Mouse (Mus musculus): ENCODE data around the gene Zfp143. TPM values are rescaled to one million over a fixed set of nuclear protein-coding genes. Genes with fewer than 3 reads are reported as not detected.
"Not testable (repeated sequence)": the region's sequence is repeated elsewhere in the genome, so short reads cannot be mapped to it uniquely, and the experiment has no call there.

Zfp143 gene
- polyA plus RNA-seq, 1 experiment = 4.5 TPM

DNA sequence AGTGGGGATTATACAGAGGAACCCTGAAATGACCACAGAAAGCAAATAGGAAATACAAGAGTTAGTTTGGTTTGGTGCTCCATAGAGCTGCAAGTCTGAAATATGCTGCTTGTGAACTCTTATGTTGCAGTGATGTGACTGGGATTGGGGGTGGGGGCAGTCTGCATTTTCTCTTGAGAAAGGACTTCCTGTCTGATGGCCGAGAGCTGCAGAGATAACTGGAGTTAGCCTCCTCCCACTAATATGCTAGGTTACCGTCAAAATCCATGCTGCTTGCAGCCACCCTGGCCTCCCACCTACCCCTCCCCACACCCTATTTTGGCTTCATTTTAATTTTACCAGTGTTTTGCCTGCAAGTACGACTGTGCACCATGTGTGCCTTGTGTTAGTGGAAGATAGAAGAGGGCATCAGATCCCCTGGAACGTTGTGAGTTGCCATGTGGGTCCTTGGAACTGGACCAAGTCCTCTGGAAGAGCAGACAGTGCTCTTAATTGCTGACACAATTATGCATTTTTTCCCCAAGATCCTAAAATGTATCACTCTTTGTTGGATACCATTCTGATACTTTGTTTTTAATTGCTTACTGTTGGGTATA is 49.1 kb downstream of the Zfp143 start:
- H3K4me3 ChIP-seq (ENCODE audit: insufficient read depth, low read depth, low read length) = no peak overlapping the region
- H3K27ac ChIP-seq (replicated peaks; ENCODE audit: low read depth, low read length) = no peak overlapping the region
- peaks cover 4% of the 10 kb centered on the region for H3K4me1 ChIP-seq (ENCODE audit: control insufficient read depth, insufficient read depth, insufficient read length, low read length)

DNA sequence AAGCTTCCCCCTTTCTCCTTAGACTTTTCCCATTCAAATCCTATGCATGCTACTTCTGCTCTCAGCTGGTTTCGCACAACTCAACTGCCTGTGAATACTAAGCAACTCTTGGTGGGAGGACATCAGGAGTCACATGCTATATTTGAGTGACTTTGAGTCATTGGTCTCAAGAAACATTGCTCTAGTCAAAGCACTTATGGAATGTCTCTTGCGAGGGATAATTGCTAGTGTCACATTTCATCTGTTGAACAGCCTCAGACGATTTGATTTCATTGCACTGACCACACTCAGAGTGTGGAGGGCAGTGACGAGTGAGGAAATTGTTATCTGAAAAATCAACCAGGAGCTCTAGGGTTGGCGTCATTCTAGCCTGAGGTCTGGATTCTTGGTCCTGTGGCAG is 53.7 kb downstream of the Zfp143 start:
- no peak overlapping the region for H3K4me3 ChIP-seq (ENCODE audit: insufficient read depth, low read depth, low read length)
- no peak overlapping the region for H3K27ac ChIP-seq (replicated peaks; ENCODE audit: low read depth, low read length)
- H3K4me1 ChIP-seq (ENCODE audit: control insufficient read depth, insufficient read depth, insufficient read length, low read length) = peaks cover 10% of the 10 kb centered on the region; the same call in 1 of the 2 replicates

DNA sequence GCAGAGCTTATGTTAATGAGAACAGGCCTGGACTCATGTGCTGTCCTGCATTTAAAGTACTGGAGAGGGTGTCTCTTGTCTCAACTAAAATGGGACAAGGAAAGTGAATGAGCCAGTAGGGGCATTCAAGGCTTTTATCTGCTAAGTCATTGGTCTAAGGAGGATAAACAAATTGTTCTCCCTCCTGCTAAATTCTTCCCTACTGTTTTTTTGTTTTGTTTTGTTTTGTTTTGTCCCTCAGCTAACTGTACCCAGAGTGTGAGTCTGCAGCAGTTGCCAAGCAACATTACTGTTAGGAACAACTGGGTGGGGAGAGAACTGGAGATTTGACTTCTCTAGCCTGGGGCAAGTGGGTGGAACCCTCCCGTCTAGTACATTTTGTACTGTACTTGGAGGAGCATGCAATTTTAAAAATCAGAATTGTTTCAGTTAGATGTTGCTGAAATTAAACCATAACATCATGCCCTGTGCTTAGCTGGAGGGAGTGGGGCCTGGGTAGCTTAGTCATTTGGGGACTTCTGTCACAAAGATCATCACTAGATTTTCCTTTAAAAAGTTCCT is 55.8 kb downstream of the Zfp143 start:
- H3K27ac ChIP-seq (replicated peaks; ENCODE audit: low read depth, low read length) = peak overlapping the region; percentile 69
- H3K4me3 ChIP-seq (ENCODE audit: insufficient read depth, low read depth, low read length) = no peak overlapping the region
- H3K4me1 ChIP-seq (ENCODE audit: control insufficient read depth, insufficient read depth, insufficient read length, low read length) = peaks cover 10% of the 10 kb centered on the region; the same call in 1 of the 2 replicates

DNA sequence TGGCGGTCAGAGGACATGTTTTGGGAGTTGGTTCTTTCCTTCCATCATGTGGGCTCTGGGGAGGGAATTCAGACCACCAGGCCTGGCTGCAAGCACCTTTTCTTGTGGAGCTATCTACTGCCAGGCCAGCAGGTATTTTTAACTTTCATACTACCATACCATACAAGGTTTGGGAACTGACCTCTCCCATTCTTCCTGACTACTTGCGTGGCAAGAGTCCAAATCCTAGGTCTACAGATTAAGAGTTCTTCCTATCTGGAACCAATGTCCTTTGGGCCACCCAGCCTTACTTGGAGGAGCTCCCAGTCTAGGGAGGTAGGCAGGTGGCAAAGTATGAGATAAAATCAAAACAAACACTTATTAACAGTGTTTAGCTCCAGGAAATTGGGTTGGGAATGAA is 57.4 kb downstream of the Zfp143 start:
- Histone ChIP-seq H3K27ac (replicated peaks; ENCODE audit: low read depth, low read length) (peak overlapping the region; percentile 77), H3K4me1 (ENCODE audit: control insufficient read depth, insufficient read depth, insufficient read length, low read length) (peaks cover 10% of the 10 kb centered on the region; the same call in 1 of the 2 replicates), H3K4me3 (ENCODE audit: insufficient read depth, low read depth, low read length) (no peak overlapping the region)

DNA sequence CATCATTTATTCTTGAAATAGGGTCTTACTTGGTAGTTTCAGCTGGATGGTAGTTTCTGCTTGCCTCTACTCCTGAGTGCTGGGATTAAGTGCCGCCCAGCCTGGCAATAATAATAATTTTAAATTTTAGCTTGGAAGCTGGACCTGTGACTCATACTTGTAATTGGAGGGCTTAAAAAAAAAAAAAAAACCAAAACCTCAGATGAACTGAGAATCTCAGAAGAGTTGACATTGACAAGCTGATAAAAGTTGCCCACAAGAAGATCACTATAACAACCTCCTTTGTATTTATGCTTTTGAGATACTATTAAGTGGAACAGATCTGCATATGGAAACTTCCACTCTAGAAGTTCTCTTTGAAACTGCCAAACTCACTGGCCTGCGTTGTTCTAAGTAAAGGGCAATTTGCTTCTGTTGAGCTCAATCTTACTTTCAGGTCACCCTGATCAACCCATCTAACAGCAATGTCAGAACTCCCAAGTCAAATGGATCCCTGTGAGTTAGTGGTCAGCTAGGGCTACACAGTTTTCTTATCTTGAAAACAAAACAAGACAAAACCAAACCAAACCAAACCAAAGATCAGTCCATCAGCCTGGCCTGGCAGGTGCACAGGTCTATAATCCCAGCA is 59.3 kb downstream of the Zfp143 start:
- peaks cover 14% of the 10 kb centered on the region; the same call in 1 of the 2 replicates for H3K4me1 ChIP-seq (ENCODE audit: control insufficient read depth, insufficient read depth, insufficient read length, low read length)
- H3K4me3 ChIP-seq (ENCODE audit: insufficient read depth, low read depth, low read length) = no peak overlapping the region

DNA sequence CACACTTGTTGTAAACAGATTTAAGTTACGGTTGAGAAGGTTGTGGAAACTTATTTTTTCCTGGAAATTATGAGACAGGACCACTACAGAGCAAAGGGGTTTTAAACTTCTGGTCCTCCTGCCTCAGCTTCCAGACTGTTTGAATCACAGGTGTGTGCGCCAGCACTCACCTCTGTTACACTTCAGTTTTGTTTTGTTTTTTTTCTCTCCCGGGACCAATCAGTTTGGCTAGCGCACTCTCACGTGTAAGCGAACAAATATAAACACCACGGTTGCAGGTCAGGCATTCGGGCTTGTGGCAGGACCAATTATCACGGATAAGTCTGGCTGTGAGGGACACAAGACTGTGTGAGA is 60.1 kb downstream of the Zfp143 start:
- H3K27ac ChIP-seq (replicated peaks; ENCODE audit: low read depth, low read length) = peak overlapping the region; percentile 86
- peak overlapping the region; percentile 68 for H3K4me3 ChIP-seq (ENCODE audit: insufficient read depth, low read depth, low read length)
- H3K4me1 ChIP-seq (ENCODE audit: control insufficient read depth, insufficient read depth, insufficient read length, low read length) = peaks cover 14% of the 10 kb centered on the region; the same call in 1 of the 2 replicates

More for the DNA sequence above, 59.3 kb downstream of the Zfp143 start:
- no peak overlapping the region for H3K27ac ChIP-seq (replicated peaks; ENCODE audit: low read depth, low read length)

DNA sequence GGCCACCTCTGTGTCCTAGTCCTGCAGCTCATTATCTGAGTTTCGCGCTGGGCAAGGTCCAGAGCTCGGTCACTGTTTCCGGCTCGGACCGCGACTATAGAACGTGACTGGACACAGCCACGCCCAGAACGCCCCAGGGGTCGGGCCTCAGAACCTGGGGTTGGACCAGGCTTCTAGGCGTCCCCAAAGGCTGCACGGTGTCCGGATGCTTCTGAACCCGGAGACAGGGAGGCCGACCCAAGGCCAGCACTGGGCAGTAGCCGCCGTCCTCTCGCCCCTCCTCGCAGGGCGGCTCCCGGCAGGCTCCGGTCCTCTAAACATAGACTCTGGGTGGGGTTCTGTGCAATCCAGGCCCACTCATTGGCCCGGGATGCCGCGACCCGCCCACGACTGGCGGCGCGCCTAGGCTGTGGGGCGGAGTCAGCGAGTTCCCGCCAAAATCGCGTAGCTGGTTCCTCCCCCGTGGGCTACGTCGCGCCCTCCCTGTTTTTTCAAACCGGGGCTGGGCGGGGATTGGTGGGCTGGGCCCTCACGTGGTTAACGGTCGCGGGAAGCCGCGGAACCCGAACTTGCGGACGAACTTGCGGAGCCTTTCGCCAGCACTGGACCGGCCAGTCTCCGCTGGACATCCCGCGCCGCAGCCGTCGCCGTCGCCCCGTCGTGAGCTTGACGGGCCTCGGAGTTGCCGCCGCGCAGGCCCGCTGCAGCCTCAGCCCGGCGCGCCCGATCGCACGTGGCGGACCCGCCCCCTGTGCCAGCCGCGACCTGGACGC is 60.7 kb downstream of the Zfp143 start, which contains the start of gene Wee1:
TSS of gene Wee1 (plus strand) at position 531 of the 773 bp plus-strand sequence.
- Histone ChIP-seq H3K4me3 (ENCODE audit: insufficient read depth, low read depth, low read length) (peak within 1 kb of the TSS; percentile 74), H3K4me1 (ENCODE audit: control insufficient read depth, insufficient read depth, insufficient read length, low read length) (peaks cover 14% of the 10 kb centered on the region; the same call in 1 of the 2 replicates), H3K27ac (replicated peaks; ENCODE audit: low read depth, low read length) (peak within 1 kb of the TSS; percentile 97)

DNA sequence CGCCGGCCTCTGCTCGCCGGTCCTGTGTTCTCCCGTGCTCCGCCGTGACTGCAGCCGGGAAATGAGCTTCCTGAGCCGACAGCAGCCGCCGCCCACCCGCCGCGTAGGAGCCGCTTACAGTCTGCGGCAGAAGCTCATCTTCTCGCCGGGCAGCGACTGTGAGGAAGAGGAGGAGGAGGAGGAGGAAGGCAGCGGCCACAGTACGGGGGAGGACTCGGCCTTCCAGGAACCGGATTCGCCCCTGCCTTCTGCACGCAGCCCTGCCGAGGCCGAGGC is 61.2 kb downstream of the Zfp143 start:
- peak overlapping the region; percentile 97 for H3K27ac ChIP-seq (replicated peaks; ENCODE audit: low read depth, low read length)
- H3K4me1 ChIP-seq (ENCODE audit: control insufficient read depth, insufficient read depth, insufficient read length, low read length) = peaks cover 13% of the 10 kb centered on the region; the same call in 1 of the 2 replicates
- peak overlapping the region; percentile 74 for H3K4me3 ChIP-seq (ENCODE audit: insufficient read depth, low read depth, low read length)

DNA sequence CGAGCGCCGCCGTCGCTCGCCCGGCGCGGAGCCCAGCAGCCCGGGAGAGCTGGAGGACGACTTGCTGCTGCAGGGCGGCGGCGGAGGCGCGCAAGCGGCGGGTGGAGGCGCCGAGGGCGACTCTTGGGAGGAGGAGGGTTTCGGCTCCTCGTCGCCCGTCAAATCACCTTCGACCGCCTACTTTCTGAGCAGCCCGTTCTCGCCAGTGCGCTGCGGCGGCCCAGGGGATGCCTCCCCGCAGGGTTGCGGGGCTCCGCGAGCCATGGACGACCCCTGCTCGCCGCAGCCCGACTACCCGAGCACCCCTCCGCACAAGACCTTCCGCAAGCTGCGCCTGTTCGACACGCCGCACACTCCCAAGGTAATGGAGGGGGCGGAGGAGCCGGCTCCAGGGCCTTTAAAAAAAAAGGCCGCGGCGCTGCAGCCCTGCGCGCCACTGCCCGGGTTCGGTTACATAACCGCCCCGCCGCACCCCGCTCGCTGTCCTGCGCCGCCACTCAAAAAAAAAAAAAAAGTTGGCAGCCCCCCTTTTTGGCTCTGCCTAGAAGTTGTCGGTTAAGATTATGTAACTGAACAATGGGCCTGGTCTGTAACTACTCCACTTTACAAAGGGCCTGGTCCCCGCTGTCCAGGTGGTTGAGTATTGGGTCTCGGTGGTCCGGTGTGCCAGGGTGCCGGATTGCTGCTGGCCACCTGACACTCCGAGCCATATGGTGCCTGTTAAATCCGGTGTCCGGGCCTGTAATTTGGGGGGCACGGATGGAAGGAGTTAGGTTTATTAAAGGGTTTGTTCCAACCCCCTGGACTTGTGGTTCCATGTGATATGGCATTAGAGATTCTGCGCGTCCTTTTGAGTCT is 61.8 kb downstream of the Zfp143 start:
- peaks cover 11% of the 10 kb centered on the region; the same call in 1 of the 2 replicates for H3K4me1 ChIP-seq (ENCODE audit: control insufficient read depth, insufficient read depth, insufficient read length, low read length)
- H3K27ac ChIP-seq (replicated peaks; ENCODE audit: low read depth, low read length) = peak overlapping the region; percentile 97
- peak overlapping the region; percentile 74 for H3K4me3 ChIP-seq (ENCODE audit: insufficient read depth, low read depth, low read length)

DNA sequence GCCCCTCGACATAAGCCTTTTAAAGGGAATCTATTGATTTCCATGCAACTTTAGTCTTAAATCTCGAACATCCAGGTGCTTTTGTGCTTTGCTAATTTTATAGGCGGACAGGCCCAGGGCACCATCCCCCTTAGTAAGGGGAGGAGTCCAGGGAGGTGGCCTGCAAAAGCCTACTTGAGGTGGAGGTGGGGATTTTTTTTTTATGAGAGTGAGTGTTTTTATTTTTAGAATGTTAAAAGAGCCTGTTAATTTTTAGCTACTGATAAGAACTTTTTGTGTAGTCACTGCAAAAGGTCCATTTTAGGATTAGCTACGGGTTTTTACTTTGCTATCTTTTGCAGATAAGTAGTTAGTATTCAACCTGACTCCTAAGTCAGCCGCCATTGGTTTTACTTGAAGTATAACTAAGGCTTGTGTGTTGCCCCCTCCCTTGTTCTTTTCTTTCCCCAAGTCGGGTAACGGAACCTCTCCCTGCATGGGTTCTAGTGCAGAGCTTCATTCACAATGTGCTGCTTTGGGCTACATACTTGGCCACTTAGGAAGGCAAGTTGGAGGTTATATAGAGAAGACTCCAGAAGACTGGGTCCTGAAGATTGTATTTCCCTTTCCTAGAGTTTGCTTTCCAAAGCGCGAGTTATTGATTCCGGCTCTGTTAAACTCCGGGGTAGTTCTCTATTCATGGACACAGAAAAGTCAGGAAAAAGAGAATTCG is 63.0 kb downstream of the Zfp143 start:
- Histone ChIP-seq H3K27ac (replicated peaks; ENCODE audit: low read depth, low read length) (peak overlapping the region; percentile 97), H3K4me1 (ENCODE audit: control insufficient read depth, insufficient read depth, insufficient read length, low read length) (peaks cover 4% of the 10 kb centered on the region; the same call in 1 of the 2 replicates), H3K4me3 (ENCODE audit: insufficient read depth, low read depth, low read length) (peak overlapping the region; percentile 74)

DNA sequence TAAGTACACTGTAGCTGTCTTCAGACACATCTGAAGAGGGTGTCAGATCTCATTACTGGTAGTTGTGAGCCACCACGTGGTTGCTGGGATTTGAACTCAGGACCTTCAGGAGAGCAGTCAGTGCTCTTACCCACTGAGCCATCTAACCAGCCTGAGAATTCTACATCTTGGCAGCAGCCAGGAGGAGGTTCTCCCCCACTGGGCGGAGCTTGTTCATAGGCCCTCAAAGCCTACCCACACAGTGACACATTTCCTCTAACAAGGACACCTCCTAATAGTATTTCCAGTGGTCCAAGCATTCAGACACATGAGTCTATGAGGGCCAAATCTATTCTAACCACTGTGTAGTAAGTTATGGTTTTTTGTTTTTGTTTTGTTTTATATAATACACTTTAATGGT is 67.5 kb downstream of the Zfp143 start:
- no peak overlapping the region for H3K27ac ChIP-seq (replicated peaks; ENCODE audit: low read depth, low read length)
- H3K4me1 ChIP-seq (ENCODE audit: control insufficient read depth, insufficient read depth, insufficient read length, low read length) = peaks cover 4% of the 10 kb centered on the region; the same call in 1 of the 2 replicates
- H3K4me3 ChIP-seq (ENCODE audit: insufficient read depth, low read depth, low read length) = no peak overlapping the region

DNA sequence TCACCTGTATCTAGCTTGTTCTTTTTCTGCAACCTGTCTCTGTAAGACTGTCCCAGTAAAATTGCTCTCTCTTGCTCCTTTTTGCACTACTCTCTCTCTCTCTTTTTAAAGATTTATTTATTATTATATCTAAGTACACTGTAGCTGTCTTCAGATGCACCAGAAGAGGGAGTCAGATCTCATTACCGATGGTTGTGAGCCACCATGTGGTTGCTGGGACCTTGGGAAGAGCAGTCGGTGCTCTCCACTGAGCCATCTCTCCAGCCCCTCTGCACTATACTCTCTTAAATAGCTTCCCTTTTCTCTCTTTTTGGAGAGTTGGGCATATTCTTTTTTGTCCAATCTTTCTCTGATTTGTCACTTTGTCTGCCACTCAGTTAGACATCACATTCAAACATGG is 71.3 kb downstream of the Zfp143 start:
- not testable (repeated sequence) for H3K27ac ChIP-seq (replicated peaks; ENCODE audit: low read depth, low read length); H3K4me3 ChIP-seq (ENCODE audit: insufficient read depth, low read depth, low read length); H3K4me1 ChIP-seq (ENCODE audit: control insufficient read depth, insufficient read depth, insufficient read length, low read length)

DNA sequence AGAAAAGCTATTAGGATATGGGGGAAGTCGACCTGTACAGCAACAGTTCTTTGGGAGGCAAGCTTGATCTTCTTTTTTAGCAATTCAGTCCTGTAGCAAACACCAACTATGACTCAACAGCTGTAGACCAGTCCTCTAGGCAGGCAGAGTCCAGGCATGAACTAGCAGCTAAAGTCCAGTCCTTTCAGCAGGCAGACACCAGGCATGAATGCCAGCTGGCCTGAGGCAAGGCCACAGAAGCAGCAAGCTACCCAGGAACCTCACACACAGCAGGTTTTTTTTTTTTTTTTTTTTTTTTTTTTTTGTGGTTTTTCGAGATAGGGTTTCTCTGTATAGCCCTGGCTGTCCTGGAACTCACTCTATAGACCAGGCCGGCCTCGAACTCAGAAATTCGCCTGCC is 73.0 kb downstream of the Zfp143 start:
- no peak overlapping the region for H3K4me3 ChIP-seq (ENCODE audit: insufficient read depth, low read depth, low read length)
- no peak overlapping the region for H3K27ac ChIP-seq (replicated peaks; ENCODE audit: low read depth, low read length)
- no peaks in the 10 kb centered on the region for H3K4me1 ChIP-seq (ENCODE audit: control insufficient read depth, insufficient read depth, insufficient read length, low read length)

DNA sequence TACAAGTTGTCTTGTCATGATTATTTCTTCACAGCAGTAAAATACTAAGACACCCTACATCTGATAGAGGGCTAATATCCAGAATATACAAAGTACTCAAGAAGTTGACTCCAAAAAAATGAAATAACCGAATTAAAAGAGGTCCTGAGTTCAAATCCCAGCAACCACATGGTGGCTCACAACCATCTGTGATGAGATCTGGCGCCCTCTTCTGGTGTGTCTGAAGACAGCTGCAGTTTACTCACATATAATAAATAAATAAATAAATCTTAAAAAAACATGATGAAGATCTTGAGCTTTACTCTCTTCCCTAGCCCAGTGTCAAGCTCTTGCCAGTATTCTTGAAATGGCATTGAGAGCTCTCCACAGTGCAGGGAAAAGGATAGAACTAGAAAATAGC is 77.5 kb downstream of the Zfp143 start:
- Histone ChIP-seq H3K4me1 (ENCODE audit: control insufficient read depth, insufficient read depth, insufficient read length, low read length) (no peaks in the 10 kb centered on the region), H3K27ac (replicated peaks; ENCODE audit: low read depth, low read length) (no peak overlapping the region), H3K4me3 (ENCODE audit: insufficient read depth, low read depth, low read length) (no peak overlapping the region)

Data from brown adipose tissue, adult 24 weeks (tissue).